Mouse (Mus musculus): ENCODE measurements around the gene Pxk. TPM values are rescaled to one million over a fixed set of nuclear protein-coding genes. Genes with fewer than 3 reads are reported as not detected.

Pxk gene
- polyA plus RNA-seq, 1 experiment, result 25.1 TPM

DNA sequence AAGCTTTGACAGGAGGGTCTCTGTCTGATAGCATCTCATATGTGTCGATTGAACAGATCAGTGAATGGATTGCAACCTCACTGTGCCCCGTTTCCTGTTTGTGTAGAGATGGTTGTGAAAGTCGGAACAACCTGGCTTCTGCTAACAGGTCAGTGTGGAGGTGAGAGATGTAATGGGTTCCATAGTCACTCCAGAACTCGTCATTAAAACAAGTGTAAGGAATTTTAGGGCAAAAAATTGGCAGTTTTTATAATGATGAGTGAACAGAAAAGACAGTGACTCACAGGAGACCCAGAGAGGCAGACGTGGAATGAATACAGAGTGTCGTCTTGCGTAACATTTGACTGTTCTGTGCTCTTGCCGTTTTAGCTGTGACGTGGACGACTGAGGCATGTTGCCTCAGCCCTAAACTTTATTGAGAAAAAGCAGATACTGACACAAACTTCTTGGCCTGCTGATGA lies 1.6 kb downstream of the Pxk start:
- no peak for DNase-seq

GRCm38 (mm10) chr14:8101886-8102285 lies 3.9 kb downstream of the Pxk start:
- TF ChIP-seq POLR2A (IDR thresholded peaks at IDR 0.05; ENCODE audit: control insufficient read depth, extremely low read depth, insufficient read depth, low read length, poor library complexity), result no peak
- TF ChIP-seq CTCF (IDR thresholded peaks at IDR 0.05; ENCODE audit: borderline replicate concordance, control insufficient read depth, extremely low read depth, insufficient read depth, low read length, poor library complexity), result no peak
- Histone ChIP-seq H3K27ac (ENCODE audit: control insufficient read depth, insufficient read depth, low read length) (no peak overlapping the region), H3K4me3 (ENCODE audit: control insufficient read depth, insufficient read depth, low read length) (no peak overlapping the region), H3K36me3 (ENCODE audit: control insufficient read depth, insufficient read depth, low read length) (no peaks in the 10 kb centered on the region), H3K27me3 (ENCODE audit: control insufficient read depth, insufficient read depth, low read length) (no peaks in the 10 kb centered on the region), H3K4me1 (replicated peaks; ENCODE audit: control insufficient read depth, insufficient read depth, low read length) (peaks cover 11% of the 10 kb centered on the region)
- 97% methylated on average over 8 of the region's 8 CpGs for WGBS
- DNase-seq, result no peak

More for the DNA sequence above, 1.6 kb downstream of the Pxk start:
- Histone ChIP-seq H3K36me3 (ENCODE audit: control insufficient read depth, insufficient read depth, low read length) (no peaks in the 10 kb centered on the region), H3K4me3 (ENCODE audit: control insufficient read depth, insufficient read depth, low read length) (no peak overlapping the region), H3K27ac (ENCODE audit: control insufficient read depth, insufficient read depth, low read length) (no peak overlapping the region), H3K27me3 (ENCODE audit: control insufficient read depth, insufficient read depth, low read length) (no peaks in the 10 kb centered on the region), H3K4me1 (replicated peaks; ENCODE audit: control insufficient read depth, insufficient read depth, low read length) (peaks cover 17% of the 10 kb centered on the region)
- WGBS, result 38% methylated on average over 10 of the region's 10 CpGs
- TF ChIP-seq POLR2A (IDR thresholded peaks at IDR 0.05; ENCODE audit: control insufficient read depth, extremely low read depth, insufficient read depth, low read length, poor library complexity) (no peak), CTCF (IDR thresholded peaks at IDR 0.05; ENCODE audit: borderline replicate concordance, control insufficient read depth, extremely low read depth, insufficient read depth, low read length, poor library complexity) (no peak)

DNA sequence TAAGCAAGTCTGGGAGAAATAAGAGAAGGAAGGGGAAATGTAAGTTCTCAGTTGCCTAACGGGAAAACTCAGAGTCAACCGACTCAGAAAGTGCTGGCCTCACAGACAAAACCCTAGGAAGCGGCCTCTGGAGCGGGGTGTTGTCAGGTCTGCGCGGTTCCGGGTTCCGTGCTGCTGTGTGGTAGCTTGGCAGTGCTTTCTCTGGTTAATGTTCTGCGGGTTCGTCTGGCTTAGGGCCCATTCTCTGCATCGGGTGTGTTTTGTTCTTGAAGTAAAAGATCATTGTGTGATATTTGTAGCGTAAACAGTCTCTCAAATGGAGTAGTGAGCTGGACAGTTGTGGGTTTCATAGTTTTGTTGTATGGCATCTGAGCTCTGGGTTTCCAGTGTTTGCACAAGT lies 4.7 kb downstream of the Pxk start:
- H3K27ac ChIP-seq (ENCODE audit: control insufficient read depth, insufficient read depth, low read length), result no peak overlapping the region
- 96% methylated on average over 12 of the region's 12 CpGs for WGBS

DNA sequence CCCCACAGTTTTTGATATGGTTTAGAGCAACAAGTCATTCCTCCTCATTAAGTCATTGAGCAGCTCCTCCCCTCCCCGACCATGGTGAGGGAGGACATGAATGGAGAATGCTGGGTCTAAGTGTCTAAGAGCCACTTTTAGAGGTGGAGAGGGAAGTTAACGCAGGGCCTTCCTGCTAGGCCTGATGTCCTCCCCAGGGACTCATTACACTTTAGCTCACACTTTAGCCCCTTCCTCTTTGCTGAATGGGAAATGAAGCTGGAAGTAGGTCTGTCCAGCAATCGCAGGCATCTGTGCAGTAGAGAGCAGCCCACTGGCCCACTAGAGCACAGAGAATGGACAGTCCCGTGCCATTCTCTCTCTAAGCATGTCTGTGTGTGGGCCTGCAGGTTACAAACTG lies 10.0 kb downstream of the Pxk start:
- Histone ChIP-seq H3K27ac (ENCODE audit: control insufficient read depth, insufficient read depth, low read length) (no peak overlapping the region), H3K36me3 (ENCODE audit: control insufficient read depth, insufficient read depth, low read length) (no peaks in the 10 kb centered on the region)

More for the DNA sequence above, 4.7 kb downstream of the Pxk start:
- no peak overlapping the region for H3K4me3 ChIP-seq (ENCODE audit: control insufficient read depth, insufficient read depth, low read length)
- H3K27me3 ChIP-seq (ENCODE audit: control insufficient read depth, insufficient read depth, low read length), result no peaks in the 10 kb centered on the region
- peaks cover 11% of the 10 kb centered on the region for H3K4me1 ChIP-seq (replicated peaks; ENCODE audit: control insufficient read depth, insufficient read depth, low read length)
- H3K36me3 ChIP-seq (ENCODE audit: control insufficient read depth, insufficient read depth, low read length), result no peaks in the 10 kb centered on the region
- no peak for DNase-seq
- TF ChIP-seq CTCF (IDR thresholded peaks at IDR 0.05; ENCODE audit: borderline replicate concordance, control insufficient read depth, extremely low read depth, insufficient read depth, low read length, poor library complexity) (no peak), POLR2A (IDR thresholded peaks at IDR 0.05; ENCODE audit: control insufficient read depth, extremely low read depth, insufficient read depth, low read length, poor library complexity) (no peak)

DNA sequence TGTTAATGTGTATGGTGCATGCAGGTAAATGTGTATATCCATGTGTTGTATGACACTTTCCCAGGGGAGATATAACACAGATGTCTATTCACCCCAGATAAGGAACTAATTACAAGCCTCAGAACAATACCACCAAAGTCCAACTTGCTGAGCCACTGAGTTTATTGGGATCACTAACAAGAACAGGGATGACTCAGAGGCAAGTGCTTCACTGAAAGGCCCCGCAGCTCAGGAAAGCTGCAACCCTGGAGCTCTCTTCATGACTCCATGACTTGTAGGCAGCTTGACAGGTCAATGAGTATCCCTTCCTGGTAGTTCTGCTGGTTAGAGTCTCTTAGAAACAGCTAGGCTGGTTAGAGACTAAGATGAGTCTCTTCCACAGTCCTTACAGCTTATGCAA lies 11.0 kb downstream of the Pxk start:
- Histone ChIP-seq H3K27me3 (ENCODE audit: control insufficient read depth, insufficient read depth, low read length) (no peaks in the 10 kb centered on the region), H3K36me3 (ENCODE audit: control insufficient read depth, insufficient read depth, low read length) (no peaks in the 10 kb centered on the region), H3K4me1 (replicated peaks; ENCODE audit: control insufficient read depth, insufficient read depth, low read length) (no peaks in the 10 kb centered on the region), H3K27ac (ENCODE audit: control insufficient read depth, insufficient read depth, low read length) (no peak overlapping the region), H3K4me3 (ENCODE audit: control insufficient read depth, insufficient read depth, low read length) (no peak overlapping the region)
- no peak for TF ChIP-seq POLR2A (IDR thresholded peaks at IDR 0.05; ENCODE audit: control insufficient read depth, extremely low read depth, insufficient read depth, low read length, poor library complexity)
- no peak for TF ChIP-seq CTCF (IDR thresholded peaks at IDR 0.05; ENCODE audit: borderline replicate concordance, control insufficient read depth, extremely low read depth, insufficient read depth, low read length, poor library complexity)
- 91% methylated on average over 1 of the region's 1 CpGs for WGBS
- DNase-seq, result no peak

More for the DNA sequence above, 10.0 kb downstream of the Pxk start:
- WGBS, result 89% methylated on average over 4 of the region's 4 CpGs
- Histone ChIP-seq H3K4me1 (replicated peaks; ENCODE audit: control insufficient read depth, insufficient read depth, low read length) (no peaks in the 10 kb centered on the region), H3K27me3 (ENCODE audit: control insufficient read depth, insufficient read depth, low read length) (no peaks in the 10 kb centered on the region), H3K4me3 (ENCODE audit: control insufficient read depth, insufficient read depth, low read length) (no peak overlapping the region)
- TF ChIP-seq CTCF (IDR thresholded peaks at IDR 0.05; ENCODE audit: borderline replicate concordance, control insufficient read depth, extremely low read depth, insufficient read depth, low read length, poor library complexity) (no peak), POLR2A (IDR thresholded peaks at IDR 0.05; ENCODE audit: control insufficient read depth, extremely low read depth, insufficient read depth, low read length, poor library complexity) (no peak)
- DNase-seq, result no peak

DNA sequence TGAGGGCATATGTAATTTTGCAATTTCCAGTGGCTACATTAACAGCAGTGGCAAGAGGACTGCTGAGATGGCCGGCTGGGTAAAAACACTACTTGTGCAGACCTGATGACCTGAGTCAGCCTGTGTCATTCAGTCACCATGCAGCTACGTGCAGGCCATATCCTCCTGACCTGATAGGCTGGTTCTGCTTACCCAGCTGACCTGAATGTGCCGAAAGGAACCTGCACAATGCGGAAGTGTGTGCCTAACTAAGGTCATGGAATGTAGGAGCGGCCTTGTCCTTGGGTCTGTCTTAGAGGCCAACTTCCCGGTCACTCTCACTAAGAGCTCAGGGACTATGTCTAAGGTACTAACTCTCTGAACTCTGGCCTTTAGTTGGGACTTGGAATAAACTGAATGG lies 13.5 kb downstream of the Pxk start:
- H3K27me3 ChIP-seq (ENCODE audit: control insufficient read depth, insufficient read depth, low read length), result no peaks in the 10 kb centered on the region
- WGBS, result 98% methylated on average over 6 of the region's 6 CpGs
- no peaks in the 10 kb centered on the region; the same call in 1 of the 2 replicates for H3K4me1 ChIP-seq (replicated peaks; ENCODE audit: control insufficient read depth, insufficient read depth, low read length)
- no peak for DNase-seq
- H3K27ac ChIP-seq (ENCODE audit: control insufficient read depth, insufficient read depth, low read length), result no peak overlapping the region
- TF ChIP-seq CTCF (IDR thresholded peaks at IDR 0.05; ENCODE audit: borderline replicate concordance, control insufficient read depth, extremely low read depth, insufficient read depth, low read length, poor library complexity) (no peak), POLR2A (IDR thresholded peaks at IDR 0.05; ENCODE audit: control insufficient read depth, extremely low read depth, insufficient read depth, low read length, poor library complexity) (no peak)
- no peak overlapping the region for H3K4me3 ChIP-seq (ENCODE audit: control insufficient read depth, insufficient read depth, low read length)
- no peaks in the 10 kb centered on the region for H3K36me3 ChIP-seq (ENCODE audit: control insufficient read depth, insufficient read depth, low read length)

DNA sequence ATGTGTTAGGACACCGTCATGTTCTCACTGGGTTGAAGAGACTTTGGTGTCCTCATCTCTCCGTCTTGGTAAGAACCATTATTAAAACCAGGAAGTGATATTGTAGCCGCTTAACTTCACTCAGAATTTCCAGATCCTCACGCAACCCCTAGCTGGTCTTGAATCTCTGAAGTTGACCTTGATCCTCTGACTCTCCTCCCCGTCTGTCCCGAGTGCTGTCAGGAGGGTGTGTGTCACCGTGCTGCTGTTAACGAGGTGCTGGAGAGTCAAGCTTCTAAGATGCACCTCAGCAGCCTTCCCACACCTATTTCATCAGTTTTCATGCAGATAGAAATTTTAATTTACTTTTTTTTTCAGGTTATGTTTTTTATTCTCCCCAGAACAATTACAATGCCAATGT lies 14.0 kb downstream of the Pxk start:
- Histone ChIP-seq H3K27ac (ENCODE audit: control insufficient read depth, insufficient read depth, low read length) (no peak overlapping the region), H3K4me3 (ENCODE audit: control insufficient read depth, insufficient read depth, low read length) (no peak overlapping the region), H3K4me1 (replicated peaks; ENCODE audit: control insufficient read depth, insufficient read depth, low read length) (no peaks in the 10 kb centered on the region; the same call in 1 of the 2 replicates), H3K27me3 (ENCODE audit: control insufficient read depth, insufficient read depth, low read length) (no peaks in the 10 kb centered on the region), H3K36me3 (ENCODE audit: control insufficient read depth, insufficient read depth, low read length) (no peaks in the 10 kb centered on the region)
- WGBS, result 95% methylated on average over 8 of the region's 8 CpGs
- no peak for TF ChIP-seq POLR2A (IDR thresholded peaks at IDR 0.05; ENCODE audit: control insufficient read depth, extremely low read depth, insufficient read depth, low read length, poor library complexity)
- TF ChIP-seq CTCF (IDR thresholded peaks at IDR 0.05; ENCODE audit: borderline replicate concordance, control insufficient read depth, extremely low read depth, insufficient read depth, low read length, poor library complexity), result no peak
- no peak for DNase-seq
